Mouse (Mus musculus) embryonic facial prominence, embryonic 13.5 days (tissue): ENCODE data around the gene Gan. TPM values are rescaled to one million over a fixed set of nuclear protein-coding genes. Genes with fewer than 3 reads are reported as not detected.

Experiments
- ATAC-seq: fragments of 200-750 bp; cut with Nextera tagmentation; 2 replicates; pipeline ENCODE4 v1.8.0; 2017; ENCODE audit warnings: low read depth; ENCODE audit not compliant: insufficient number of reproducible peaks, insufficient read depth, low FRiP score, low TSS enrichment
- H3K27ac ChIP-seq: fragments of 300-500 bp; sonication (generic); 2 replicates; pipeline ENCODE4 v1.5.1; 2015; ENCODE audit warnings: moderate library complexity, mild to moderate bottlenecking, inconsistent platforms
- H3K27me3 ChIP-seq: fragments of 300-500 bp; sonication (generic); 2 replicates; pipeline ENCODE4 v1.6.1; 2015; ENCODE audit warnings: mild to moderate bottlenecking, inconsistent platforms
- H3K36me3 ChIP-seq: fragments of 300-500 bp; sonication (generic); 2 replicates; pipeline ENCODE4 v1.6.1; 2015; ENCODE audit warnings: mild to moderate bottlenecking, inconsistent platforms
- H3K4me1 ChIP-seq: fragments of 300-500 bp; sonication (generic); 2 replicates; pipeline ENCODE4 v1.6.1; 2015; ENCODE audit warnings: inconsistent platforms
- H3K4me2 ChIP-seq: fragments of 300-500 bp; sonication (generic); 2 replicates; pipeline ENCODE4 v1.6.1; 2015; ENCODE audit warnings: moderate library complexity, mild to moderate bottlenecking, inconsistent platforms
- H3K4me3 ChIP-seq: fragments of 300-500 bp; sonication (generic); 2 replicates; pipeline ENCODE4 v1.5.1; 2015; ENCODE audit warnings: mild to moderate bottlenecking, inconsistent platforms
- H3K9ac ChIP-seq: fragments of 300-500 bp; sonication (generic); 2 replicates; pipeline ENCODE4 v1.6.1; 2015; ENCODE audit warnings: mild to moderate bottlenecking, inconsistent platforms
- H3K9me3 ChIP-seq: fragments of 300-500 bp; sonication (generic); 2 replicates; pipeline ENCODE4 v1.6.1; 2016; ENCODE audit warnings: inconsistent platforms
- WGBS: fragments of 180-500 bp; shearing (Covaris S2); methylation state at CpG from one replicate; pipeline ENCODE4 v1.1.7; 2015; ENCODE audit warnings: mixed read lengths; 5-methylcytosine and 5-hydroxymethylcytosine counted together
- polyA plus RNA-seq: library from polyadenylated mRNA; unstranded; fragments of >200 nt; fragmentation: Nextera tagmentation; extraction: Ambion mirVana; gene quantifications from 2 replicates; pipeline ENCODE4 v1.2.1, GENCODE M21; 2015

The Gan gene
- polyA plus RNA-seq, 1 experiment from 2014 or later = 3.0 TPM

- ATAC-seq = no peak
- no peaks in the 10 kb centered on the region for H3K36me3 ChIP-seq
- H3K4me1 ChIP-seq = peaks cover 11% of the 10 kb centered on the region
- no peak overlapping the region for H3K9ac ChIP-seq
- no peaks in the 10 kb centered on the region for H3K27me3 ChIP-seq
- no peak overlapping the region for H3K27ac ChIP-seq
- H3K4me2 ChIP-seq = no peak overlapping the region
- WGBS = 85% methylated on average over 4 of the region's 4 CpGs
- no peaks in the 10 kb centered on the region for H3K9me3 ChIP-seq
- H3K4me3 ChIP-seq = no peak overlapping the region
These were observed 7.0 kb downstream of the Gan start for GRCm38 (mm10) chr8:117164912-117165311.

DNA sequence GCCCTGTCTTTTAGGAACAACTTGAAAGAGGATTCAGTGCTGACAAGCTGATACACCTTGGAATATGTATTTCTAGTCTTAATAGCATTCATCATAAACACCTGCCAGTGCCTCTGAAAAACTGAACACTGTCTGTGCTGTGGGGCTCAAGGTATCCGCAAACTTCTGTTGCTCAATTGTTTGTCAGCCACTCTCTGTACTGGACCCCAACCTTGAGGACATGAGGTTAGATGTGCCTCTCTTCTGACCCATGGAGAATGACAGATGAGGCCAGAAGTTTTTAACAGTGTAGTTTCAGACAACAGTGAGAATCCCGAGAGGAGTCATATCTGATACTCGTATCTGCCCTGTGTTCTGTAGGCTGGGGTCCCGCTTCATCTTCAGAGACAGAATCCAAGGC lies 7.6 kb downstream of the Gan start:
- ATAC-seq = no peak
- H3K36me3 ChIP-seq = no peaks in the 10 kb centered on the region
- peaks cover 13% of the 10 kb centered on the region for H3K4me1 ChIP-seq
- 87% methylated on average over 4 of the region's 4 CpGs for WGBS
- no peak overlapping the region for H3K27ac ChIP-seq
- H3K4me3 ChIP-seq = no peak overlapping the region
- no peak overlapping the region for H3K9ac ChIP-seq
- H3K9me3 ChIP-seq = no peaks in the 10 kb centered on the region
- no peak overlapping the region for H3K4me2 ChIP-seq
- no peaks in the 10 kb centered on the region for H3K27me3 ChIP-seq

DNA sequence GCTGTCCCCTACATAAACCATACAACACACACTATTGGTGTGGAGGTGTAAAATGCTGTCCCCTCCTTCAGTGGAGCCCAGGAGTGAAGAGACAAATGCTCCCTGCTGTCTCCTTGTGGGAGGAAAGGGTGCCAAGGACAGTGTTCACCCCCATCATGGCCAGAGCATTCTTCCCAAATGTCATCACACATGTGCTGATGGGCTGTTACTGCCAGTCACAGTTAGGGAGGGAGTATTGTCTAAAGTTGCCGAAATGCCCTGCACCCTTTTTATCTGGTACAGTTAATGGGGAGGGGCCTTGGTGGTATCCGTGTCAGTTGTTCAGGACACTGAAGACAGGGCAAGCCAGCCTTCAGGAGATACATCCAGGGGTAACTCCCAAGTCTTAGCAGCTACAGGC lies 8.6 kb downstream of the Gan start:
- H3K27me3 ChIP-seq = no peaks in the 10 kb centered on the region
- no peak overlapping the region for H3K4me3 ChIP-seq
- H3K9me3 ChIP-seq = no peaks in the 10 kb centered on the region
- no peak overlapping the region for H3K4me2 ChIP-seq
- H3K27ac ChIP-seq = no peak overlapping the region
- H3K4me1 ChIP-seq = peaks cover 13% of the 10 kb centered on the region
- no peak for ATAC-seq
- WGBS = 78% methylated on average over 2 of the region's 2 CpGs
- no peak overlapping the region for H3K9ac ChIP-seq
- no peaks in the 10 kb centered on the region for H3K36me3 ChIP-seq

DNA sequence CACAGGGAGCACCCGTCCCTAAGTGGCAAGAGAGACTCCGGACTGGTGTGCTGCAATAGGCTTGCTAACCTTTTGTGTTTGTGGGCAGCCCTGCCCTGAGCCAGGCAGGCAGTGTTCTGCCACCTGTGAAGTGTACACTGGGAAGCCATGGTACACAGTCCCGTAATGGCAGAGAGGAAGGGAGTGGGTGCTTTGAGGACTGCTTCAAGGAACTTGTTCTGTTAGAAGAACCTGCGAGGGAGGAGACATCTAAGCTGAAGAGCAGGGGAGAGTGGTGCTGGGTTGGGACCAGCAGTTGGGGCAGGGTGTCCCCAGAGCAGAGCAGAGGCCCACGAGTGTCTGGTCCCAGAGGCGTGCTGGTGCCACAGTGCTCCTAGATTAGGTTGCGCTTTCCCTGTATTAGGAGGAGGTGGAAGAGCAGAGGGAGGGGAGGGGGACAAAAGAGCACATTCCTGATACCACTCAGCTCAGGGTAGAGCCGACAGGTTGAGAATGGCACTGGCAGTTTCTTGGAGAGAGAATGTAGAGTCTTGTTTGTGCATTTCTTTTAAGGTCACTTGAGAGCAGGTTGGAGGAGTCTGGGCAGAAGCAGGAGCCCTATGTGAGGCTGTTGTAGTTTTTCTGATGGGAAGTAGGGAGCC lies 9.4 kb downstream of the Gan start:
- Histone ChIP-seq H3K4me3 (no peak overlapping the region), H3K36me3 (no peaks in the 10 kb centered on the region), H3K27me3 (no peaks in the 10 kb centered on the region), H3K9ac (no peak overlapping the region), H3K27ac (no peak overlapping the region), H3K9me3 (no peaks in the 10 kb centered on the region), H3K4me1 (peaks cover 13% of the 10 kb centered on the region), H3K4me2 (no peak overlapping the region)
- no peak for ATAC-seq
- 77% methylated on average over 8 of the region's 8 CpGs for WGBS

GRCm38 (mm10) chr8:117168378-117168777 lies 10.4 kb downstream of the Gan start:
- no peak overlapping the region for H3K4me2 ChIP-seq
- 82% methylated on average over 9 of the region's 9 CpGs for WGBS
- ATAC-seq = no peak
- H3K9ac ChIP-seq = no peak overlapping the region
- H3K27ac ChIP-seq = no peak overlapping the region
- no peaks in the 10 kb centered on the region for H3K36me3 ChIP-seq
- peaks cover 18% of the 10 kb centered on the region for H3K4me1 ChIP-seq
- H3K27me3 ChIP-seq = no peaks in the 10 kb centered on the region
- H3K4me3 ChIP-seq = no peak overlapping the region
- H3K9me3 ChIP-seq = no peaks in the 10 kb centered on the region

GRCm38 (mm10) chr8:117171826-117172225 lies 13.9 kb downstream of the Gan start:
- WGBS = 88% methylated on average over 3 of the region's 3 CpGs
- Histone ChIP-seq H3K27ac (no peak overlapping the region), H3K4me1 (peaks cover 18% of the 10 kb centered on the region), H3K9me3 (no peaks in the 10 kb centered on the region), H3K4me2 (no peak overlapping the region), H3K36me3 (peaks cover 13% of the 10 kb centered on the region), H3K4me3 (no peak overlapping the region), H3K27me3 (no peaks in the 10 kb centered on the region), H3K9ac (no peak overlapping the region)
- ATAC-seq = peak; percentile 40; the same call in 1 of the 2 replicates

DNA sequence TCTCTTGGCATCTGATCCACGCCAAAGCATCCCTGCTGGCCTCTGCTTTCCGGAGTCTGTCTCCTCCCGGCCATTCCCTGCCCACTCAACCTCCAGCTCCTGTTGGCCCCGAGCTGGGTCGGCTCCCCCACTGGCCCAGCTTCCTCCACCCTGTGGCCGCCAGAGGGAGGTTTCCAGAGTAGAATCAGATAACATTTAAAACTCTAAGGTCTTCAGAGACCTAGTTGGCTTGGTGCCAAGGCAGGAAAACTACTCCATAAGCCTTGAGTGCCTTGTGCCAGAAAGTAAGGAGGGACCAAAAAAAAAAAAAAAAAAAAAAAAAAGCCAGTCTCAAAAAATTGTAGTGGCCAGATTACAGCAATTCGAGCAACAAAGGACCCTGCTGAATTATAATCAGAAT lies 15.0 kb downstream of the Gan start:
- Histone ChIP-seq H3K27me3 (no peaks in the 10 kb centered on the region), H3K36me3 (peaks cover 13% of the 10 kb centered on the region), H3K4me1 (peaks cover 18% of the 10 kb centered on the region), H3K9me3 (no peaks in the 10 kb centered on the region), H3K27ac (no peak overlapping the region), H3K4me2 (0 out of 2 replicates have a peak overlapping the region, but pooled peaks have one; percentile 20), H3K4me3 (no peak overlapping the region), H3K9ac (no peak overlapping the region)
- no peak for ATAC-seq
- WGBS = 38% methylated on average over 7 of the region's 7 CpGs

GRCm38 (mm10) chr8:117173690-117174089 lies 15.8 kb downstream of the Gan start:
- H3K4me3 ChIP-seq = no peak overlapping the region
- no peaks in the 10 kb centered on the region for H3K9me3 ChIP-seq
- H3K36me3 ChIP-seq = peaks cover 13% of the 10 kb centered on the region
- H3K27me3 ChIP-seq = no peaks in the 10 kb centered on the region
- no peak for ATAC-seq
- no peak overlapping the region for H3K27ac ChIP-seq
- 76% methylated on average over 3 of the region's 3 CpGs for WGBS
- no peak overlapping the region for H3K4me2 ChIP-seq
- peaks cover 14% of the 10 kb centered on the region for H3K4me1 ChIP-seq
- H3K9ac ChIP-seq = no peak overlapping the region

- Histone ChIP-seq H3K36me3 (peaks cover 13% of the 10 kb centered on the region), H3K9ac (no peak overlapping the region), H3K4me1 (peaks cover 11% of the 10 kb centered on the region), H3K27ac (no peak overlapping the region), H3K27me3 (no peaks in the 10 kb centered on the region), H3K4me2 (no peak overlapping the region), H3K9me3 (no peaks in the 10 kb centered on the region), H3K4me3 (no peak overlapping the region)
- ATAC-seq = no peak
- WGBS = 97% methylated on average over 5 of the region's 5 CpGs
These were observed 16.6 kb downstream of the Gan start for GRCm38 (mm10) chr8:117174536-117174935.

- Histone ChIP-seq H3K27me3 (no peaks in the 10 kb centered on the region), H3K4me1 (peaks cover 5% of the 10 kb centered on the region), H3K4me2 (no peak overlapping the region), H3K9ac (no peak overlapping the region), H3K27ac (no peak overlapping the region), H3K36me3 (peaks cover 13% of the 10 kb centered on the region), H3K9me3 (no peaks in the 10 kb centered on the region), H3K4me3 (no peak overlapping the region)
- 76% methylated on average over 5 of the region's 5 CpGs for WGBS
- ATAC-seq = no peak; the same call in 1 of the 2 replicates
These were observed 18.4 kb downstream of the Gan start for GRCm38 (mm10) chr8:117176308-117176707.

GRCm38 (mm10) chr8:117177236-117177635 lies 19.3 kb downstream of the Gan start:
- Histone ChIP-seq H3K4me3 (no peak overlapping the region), H3K27me3 (no peaks in the 10 kb centered on the region), H3K9ac (no peak overlapping the region), H3K4me2 (no peak overlapping the region), H3K9me3 (no peaks in the 10 kb centered on the region), H3K27ac (no peak overlapping the region), H3K4me1 (peaks cover 5% of the 10 kb centered on the region), H3K36me3 (peaks cover 13% of the 10 kb centered on the region)
- 87% methylated on average over 7 of the region's 7 CpGs for WGBS
- ATAC-seq = no peak

GRCm38 (mm10) chr8:117178039-117178438 lies 20.1 kb downstream of the Gan start:
- Histone ChIP-seq H3K4me3 (no peak overlapping the region), H3K4me1 (no peaks in the 10 kb centered on the region), H3K9me3 (no peaks in the 10 kb centered on the region), H3K27ac (no peak overlapping the region), H3K9ac (no peak overlapping the region), H3K27me3 (no peaks in the 10 kb centered on the region), H3K36me3 (peaks cover 13% of the 10 kb centered on the region), H3K4me2 (no peak overlapping the region)
- ATAC-seq = no peak
- WGBS = 77% methylated on average over 2 of the region's 2 CpGs
